Mouse (Mus musculus): ENCODE measurements around the gene Arhgap35.
A peak's percentile ranks its signal among the peaks of the same experiment; 100 is the strongest.
"Not testable (repeated sequence)": the region's sequence is repeated elsewhere in the genome, so short reads cannot be mapped to it uniquely, and the experiment has no call there.

Gene Arhgap35

GRCm38 (mm10) chr7:16614888-16615715 is at the start of gene Arhgap35:
Arhgap35 (minus strand) TSS chr7:16614993.
- peak; percentile 100 for DNase-seq

GRCm38 (mm10) chr7:16644260-16644659 is 29.5 kb upstream of the Arhgap35 start:
- no peak for DNase-seq

- DNase-seq, result not testable (repeated sequence)
Measured at GRCm38 (mm10) chr7:16643106-16643505, 28.3 kb upstream of the Arhgap35 start.

GRCm38 (mm10) chr7:16639028-16639427 is 24.2 kb upstream of the Arhgap35 start:
- DNase-seq, result peak; percentile 19 to 38

GRCm38 (mm10) chr7:16635116-16635515 is 20.3 kb upstream of the Arhgap35 start:
- no peak for DNase-seq

- DNase-seq, result not testable (repeated sequence)
Measured at GRCm38 (mm10) chr7:16633913-16634312, 19.1 kb upstream of the Arhgap35 start.

GRCm38 (mm10) chr7:16631932-16632331 is 17.1 kb upstream of the Arhgap35 start:
- DNase-seq, result no peak

GRCm38 (mm10) chr7:16631025-16631424 is 16.2 kb upstream of the Arhgap35 start:
- DNase-seq, result no peak

- DNase-seq, result peak; percentile 55 to 63
Measured at GRCm38 (mm10) chr7:16629598-16630296, 15.0 kb upstream of the Arhgap35 start.

- DNase-seq, result peak; percentile 65 to 68
Measured at GRCm38 (mm10) chr7:16628096-16628771, 13.4 kb upstream of the Arhgap35 start.

- DNase-seq, result peak in 1 of 2 experiments; percentile 21
Measured at GRCm38 (mm10) chr7:16623687-16624086, 8.9 kb upstream of the Arhgap35 start.

GRCm38 (mm10) chr7:16623131-16623530 is 8.3 kb upstream of the Arhgap35 start:
- DNase-seq, result no peak

- no peak for DNase-seq
Measured at GRCm38 (mm10) chr7:16621066-16621622, 6.4 kb upstream of the Arhgap35 start.

GRCm38 (mm10) chr7:16618661-16619211 is 3.9 kb upstream of the Arhgap35 start:
- peak; percentile 71 to 81 for DNase-seq

- peak; percentile 62 to 75 for DNase-seq
Measured at GRCm38 (mm10) chr7:16617045-16617444, 2.3 kb upstream of the Arhgap35 start.

- DNase-seq, result peak; percentile 58 to 76
Measured at GRCm38 (mm10) chr7:16614171-16614887, 464 bp downstream of the Arhgap35 start.

- DNase-seq, result peak; percentile 48 to 52
Measured at GRCm38 (mm10) chr7:16613461-16614170, 1.2 kb downstream of the Arhgap35 start.

GRCm38 (mm10) chr7:16610345-16610744 is 4.4 kb downstream of the Arhgap35 start:
- no peak for DNase-seq

- no peak for DNase-seq
Measured at GRCm38 (mm10) chr7:16608961-16609360, 5.8 kb downstream of the Arhgap35 start.

- no peak for DNase-seq
Measured at GRCm38 (mm10) chr7:16608046-16608445, 6.7 kb downstream of the Arhgap35 start.

GRCm38 (mm10) chr7:16606808-16607207 is 8.0 kb downstream of the Arhgap35 start:
- not testable (repeated sequence) for DNase-seq
